ENCODE assay signal across 12 mouse cellular contexts in genomic region chr16:30205314-30205815, GRCm38 (mm10).
DNase-seq lines count a peak whose midpoint lies in the region; ATAC-seq and TF ChIP-seq lines count a peak whose summit lies in the region.
"Had no signal": no experiment of that assay in that cellular context is flagged by ENCODE, and none has a peak within 500 bp of the region (broad histone marks: within the 10 kb centered on the region; RNA-seq: fewer than 3 reads in every experiment).

No protein-coding gene starts in this region.

- no peak for ATAC-seq in midbrain, postnatal 0 days (ENCODE audit: low FRiP score)
- no peak for ATAC-seq in forebrain, embryonic 13.5 days
- ATAC-seq in midbrain, embryonic 11.5 days (ENCODE audit: low FRiP score): peak; percentile 12
- no peak for ATAC-seq in erythroid progenitor cell, adult 5-6 weeks (replicated peaks; ENCODE audit: low FRiP score, poor library complexity, severe bottlenecking)
- ATAC-seq: CD4-positive, CD25-positive, alpha-beta regulatory T cell, adult 4 months had no signal

- TF ChIP-seq CTCF in midbrain, postnatal 0 days (IDR thresholded peaks at IDR 0.05): no peak

- no peak overlapping the region for H3K9ac ChIP-seq in midbrain, postnatal 0 days (replicated peaks; ENCODE audit: low read length, poor library complexity, severe bottlenecking)
- H3K9ac ChIP-seq in forebrain, embryonic 13.5 days: 0 out of 2 replicates have a peak overlapping the region, but pooled peaks have one; percentile 34
- no peak overlapping the region for H3K9ac ChIP-seq in midbrain, embryonic 11.5 days (ENCODE audit: low read length)

- peaks cover 10% of the 10 kb centered on the region for H3K9me3 ChIP-seq in midbrain, embryonic 10.5 days (replicated peaks)
- no peaks in the 10 kb centered on the region for H3K9me3 ChIP-seq in midbrain, postnatal 0 days (ENCODE audit: low read length)
- H3K9me3 ChIP-seq in forebrain, embryonic 13.5 days (replicated peaks): peaks cover 5% of the 10 kb centered on the region; the same call in 1 of the 2 replicates
- peaks cover 3% of the 10 kb centered on the region for H3K9me3 ChIP-seq in midbrain, embryonic 11.5 days (ENCODE audit: control insufficient read depth, low read length)

- 3% methylated on average over 8 of the region's 8 CpGs for WGBS in midbrain, embryonic 10.5 days
- 10% methylated on average over 8 of the region's 8 CpGs for WGBS in midbrain, postnatal 0 days
- WGBS in forebrain, embryonic 13.5 days: 4% methylated on average over 8 of the region's 8 CpGs
- WGBS in midbrain, embryonic 11.5 days: 2% methylated on average over 8 of the region's 8 CpGs

- H3K27me3 ChIP-seq in midbrain, embryonic 10.5 days (ENCODE audit: low read depth, poor library complexity, severe bottlenecking): peaks cover 98% of the 10 kb centered on the region
- H3K27me3 ChIP-seq in midbrain, postnatal 0 days (ENCODE audit: insufficient read depth, low read length): 0 out of 2 replicates have a peak, but pooled peaks cover 10% of the 10 kb centered on the region
- 0 out of 2 replicates have a peak, but pooled peaks cover 16% of the 10 kb centered on the region for H3K27me3 ChIP-seq in forebrain, embryonic 13.5 days
- H3K27me3 ChIP-seq in midbrain, embryonic 11.5 days (ENCODE audit: control insufficient read depth, insufficient read depth, low read length): peaks cover 44% of the 10 kb centered on the region

- H3K4me3 ChIP-seq in midbrain, embryonic 10.5 days: peak overlapping the region; percentile 29
- no peak overlapping the region for H3K4me3 ChIP-seq in midbrain, postnatal 0 days (ENCODE audit: low read depth, low read length)
- H3K4me3 ChIP-seq in forebrain, embryonic 13.5 days: no peak overlapping the region
- H3K4me3 ChIP-seq in midbrain, embryonic 11.5 days (ENCODE audit: low read depth, low read length): no peak overlapping the region

- no peak overlapping the region for H3K4me2 ChIP-seq in midbrain, postnatal 0 days (ENCODE audit: low read depth, low read length, poor library complexity, severe bottlenecking)
- H3K4me2 ChIP-seq in forebrain, embryonic 13.5 days: peak overlapping the region; percentile 38
- H3K4me2 ChIP-seq in midbrain, embryonic 11.5 days: peak overlapping the region; percentile 39; the same call in 1 of the 2 replicates

- peaks cover 39% of the 10 kb centered on the region for H3K4me1 ChIP-seq in midbrain, embryonic 10.5 days
- H3K4me1 ChIP-seq in midbrain, postnatal 0 days (ENCODE audit: insufficient read depth, low read length): no peaks in the 10 kb centered on the region
- peaks cover 13% of the 10 kb centered on the region for H3K4me1 ChIP-seq in forebrain, embryonic 13.5 days
- H3K4me1 ChIP-seq in midbrain, embryonic 11.5 days (ENCODE audit: control insufficient read depth, insufficient read depth, low read length): peaks cover 20% of the 10 kb centered on the region

- DNase-seq in midbrain, embryonic 10.5 days (ENCODE audit: low spot score): peak; percentile 73
- DNase-seq in midbrain, postnatal 0 days (ENCODE audit: low spot score): no peak
- DNase-seq in midbrain, embryonic 11.5 days (ENCODE audit: low spot score, missing footprints): peak; percentile 93
- no peak for DNase-seq in frontal cortex, postnatal 14 days (ENCODE audit: low spot score in 2 of 2)
- DNase-seq in cerebellum, postnatal 4 days (ENCODE audit: low spot score in 2 of 2): no peak
- DNase-seq: cerebellum, postnatal 25 days; kidney, postnatal 36 days; lung, adult 18-20 months; thymus, adult 2 months had no signal

- H3K36me3 ChIP-seq in midbrain, embryonic 10.5 days: no peaks in the 10 kb centered on the region
- H3K36me3 ChIP-seq in midbrain, postnatal 0 days (ENCODE audit: insufficient read depth, low read length): no peaks in the 10 kb centered on the region
- H3K36me3 ChIP-seq in forebrain, embryonic 13.5 days (ENCODE audit: poor library complexity, severe bottlenecking): no peaks in the 10 kb centered on the region
- no peaks in the 10 kb centered on the region for H3K36me3 ChIP-seq in midbrain, embryonic 11.5 days (ENCODE audit: control insufficient read depth, insufficient read depth, low read length)

- H3K27ac ChIP-seq in midbrain, embryonic 10.5 days (replicated peaks): peak overlapping the region; percentile 73
- H3K27ac ChIP-seq in midbrain, postnatal 0 days (ENCODE audit: low read depth, low read length): no peak overlapping the region
- 0 out of 2 replicates have a peak overlapping the region, but pooled peaks have one; percentile 14 for H3K27ac ChIP-seq in forebrain, embryonic 13.5 days
- no peak overlapping the region; the same call in 1 of the 2 replicates for H3K27ac ChIP-seq in midbrain, embryonic 11.5 days (ENCODE audit: low read depth, low read length)

Comparison
In these comparisons a context has a peak if more than half of its experiments do, and no peak if none do; other contexts are left out.
1. DNase-seq: peak in midbrain, embryonic 10.5 days (single experiment) and midbrain, embryonic 11.5 days (single experiment); none in midbrain, postnatal 0 days (single experiment), frontal cortex, postnatal 14 days (0 of 2) and cerebellum, postnatal 4 days (0 of 2).
2. H3K27ac ChIP-seq: peak in midbrain, embryonic 10.5 days (single experiment) and forebrain, embryonic 13.5 days (single experiment); none in midbrain, postnatal 0 days (single experiment) and midbrain, embryonic 11.5 days (single experiment).